Mouse (Mus musculus) right cerebral cortex, postnatal 10 days (tissue): ENCODE measurements around the gene B830017H08Rik.

Experiments used
- DNase-seq, 2 experiments: peaks; one replicate each; pipeline ENCODE4 v3.0.0; 2021; ENCODE audit warnings: low spot score in 2 of 2

The B830017H08Rik gene

DNA sequence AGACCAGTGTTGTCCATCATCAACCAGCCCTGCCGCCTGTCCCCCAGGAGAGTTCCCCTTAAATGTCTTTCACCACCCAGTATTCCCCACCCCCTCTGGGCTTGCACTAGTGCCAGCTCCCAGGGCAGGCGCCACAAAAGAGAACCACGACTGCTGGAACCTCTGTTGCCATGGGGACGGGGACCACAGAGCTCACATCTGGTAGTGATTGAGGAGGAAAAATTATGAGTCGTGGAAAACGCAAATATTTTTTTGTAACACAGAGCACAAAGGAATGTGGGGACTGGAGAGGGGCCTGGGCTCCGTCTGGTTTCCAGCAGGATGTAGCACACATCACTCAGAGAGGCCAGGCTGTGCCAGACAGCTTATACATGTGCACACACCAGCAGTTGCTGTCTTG, 23.2 kb upstream of the B830017H08Rik start:
- DNase-seq = peak; percentile 57 to 74

DNA sequence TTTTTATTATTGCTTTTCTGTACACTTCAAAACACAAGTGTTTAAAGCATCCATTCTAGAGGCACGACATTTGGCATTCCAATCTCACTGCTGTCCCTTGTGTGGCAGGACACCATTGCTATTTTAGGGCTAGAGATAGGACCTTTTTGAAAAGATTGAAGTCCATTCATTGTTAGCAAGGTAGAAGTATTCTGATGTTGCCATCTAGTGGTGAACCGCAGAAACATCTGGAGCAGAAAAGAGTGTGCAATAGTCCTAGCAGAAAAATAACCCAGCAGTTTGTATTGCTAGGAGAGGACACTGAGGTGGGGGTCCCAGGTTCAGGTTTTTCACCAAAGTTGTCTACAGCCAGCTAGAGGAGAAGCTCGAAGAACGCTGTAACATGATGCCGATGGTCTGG, 20.8 kb upstream of the B830017H08Rik start:
- DNase-seq = no peak

DNA sequence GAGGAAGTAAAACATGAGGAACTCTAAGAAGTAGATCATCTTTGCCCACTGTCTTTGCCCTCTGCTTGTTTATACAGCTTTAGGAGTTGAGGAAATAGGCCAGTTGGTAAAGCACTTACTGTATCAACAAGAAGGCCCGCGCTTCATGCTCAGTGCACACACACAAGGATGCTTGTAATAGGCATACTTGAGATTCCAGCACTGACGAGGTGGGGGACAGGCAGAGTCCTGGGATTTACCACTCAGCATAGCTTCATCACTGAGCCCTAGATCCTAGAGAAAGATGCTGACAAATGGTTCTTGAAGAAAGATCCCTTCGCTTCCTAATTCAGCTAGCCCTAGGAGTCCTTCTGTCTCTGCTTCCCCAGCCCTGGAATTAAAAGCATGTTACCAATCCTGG, 19.7 kb upstream of the B830017H08Rik start:
- no peak for DNase-seq

DNA sequence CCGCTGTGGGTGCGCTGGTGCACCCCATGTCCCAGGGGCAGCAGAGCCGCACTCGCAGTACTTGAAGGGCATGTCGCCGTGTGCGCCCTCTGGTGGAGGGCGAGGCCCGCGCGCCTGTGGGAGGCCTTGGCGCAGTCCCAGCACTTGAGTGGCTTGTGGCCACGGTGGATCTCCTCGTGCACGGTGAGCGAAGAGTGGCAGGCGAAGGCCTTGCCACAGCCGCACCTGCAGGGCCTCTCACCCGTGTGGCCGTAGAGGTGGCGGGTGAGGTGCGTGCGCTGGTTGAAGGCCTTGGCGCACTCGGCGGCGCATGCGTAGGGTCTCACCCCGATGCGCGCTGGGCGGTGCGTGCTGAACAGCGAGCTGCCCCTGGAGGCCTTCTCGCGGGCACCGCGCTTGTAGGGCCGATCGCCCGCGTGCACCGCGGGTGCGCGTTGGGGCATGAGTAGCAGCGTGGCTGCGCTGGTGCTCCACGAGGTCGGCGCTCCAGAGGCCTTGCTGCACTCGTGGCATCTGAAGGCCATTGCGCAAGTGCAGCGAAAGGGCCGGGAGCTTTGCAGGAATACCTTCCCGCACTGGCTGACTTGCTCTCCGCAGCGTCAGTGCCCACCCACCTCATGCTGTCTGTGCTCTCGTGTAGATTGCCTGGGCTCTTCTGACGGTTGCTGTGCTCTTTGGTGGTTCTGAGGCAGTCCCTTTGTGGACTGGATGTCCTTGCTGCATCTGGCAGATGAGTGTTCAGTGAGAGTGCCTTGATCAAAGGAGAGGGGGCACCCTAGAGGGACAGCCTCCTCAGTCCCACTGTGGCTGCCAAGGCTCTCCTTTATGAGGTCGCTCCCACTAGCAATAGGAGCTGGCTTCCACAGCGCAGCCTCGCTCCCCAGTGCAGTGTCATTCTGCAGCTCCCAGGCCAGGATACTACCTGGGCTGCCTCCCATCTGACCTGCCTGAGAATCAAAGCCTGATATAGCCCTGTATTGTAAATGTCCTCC, 17.2 kb upstream of the B830017H08Rik start:
- DNase-seq = peak; percentile 73 to 75

DNA sequence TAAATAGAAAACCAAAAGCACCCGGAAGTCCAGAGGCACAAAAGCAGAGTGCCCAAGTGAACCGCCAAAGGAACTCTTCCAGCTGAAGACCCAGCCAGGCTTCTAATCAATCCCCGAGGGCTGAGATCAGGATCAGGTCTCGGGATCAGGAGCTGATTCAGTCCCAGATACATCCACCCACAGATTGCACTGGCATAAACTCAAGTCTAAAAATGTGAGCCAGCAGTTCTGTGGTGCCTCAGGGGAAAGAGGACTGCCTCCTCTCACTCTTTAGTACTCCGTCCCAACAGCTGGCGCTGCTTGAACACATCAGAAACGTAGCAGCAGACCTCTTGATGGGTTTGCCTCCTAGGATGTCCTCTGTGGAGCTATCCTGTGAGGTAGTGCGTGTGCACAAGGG, 16.4 kb upstream of the B830017H08Rik start:
- no peak for DNase-seq

DNA sequence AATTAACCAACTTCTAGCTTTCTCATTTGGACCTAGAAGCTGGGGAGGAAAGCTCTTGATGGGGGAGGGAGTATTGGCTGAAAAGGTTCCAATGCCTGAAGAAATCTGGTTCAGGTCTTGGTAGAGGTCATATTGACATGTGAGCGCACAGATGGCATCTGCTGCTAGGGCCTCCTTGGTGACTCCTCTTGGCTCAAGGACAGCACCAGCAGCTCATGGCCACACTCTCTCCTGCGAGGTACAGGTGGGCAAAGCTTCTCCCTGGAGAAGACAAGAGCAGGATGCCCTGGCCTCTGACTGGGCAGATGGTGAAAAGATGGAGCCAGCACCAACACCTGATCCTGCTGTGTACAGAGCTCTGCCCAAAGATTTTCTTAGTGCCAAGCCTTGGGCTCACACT, 6.4 kb upstream of the B830017H08Rik start:
- DNase-seq = no peak

DNA sequence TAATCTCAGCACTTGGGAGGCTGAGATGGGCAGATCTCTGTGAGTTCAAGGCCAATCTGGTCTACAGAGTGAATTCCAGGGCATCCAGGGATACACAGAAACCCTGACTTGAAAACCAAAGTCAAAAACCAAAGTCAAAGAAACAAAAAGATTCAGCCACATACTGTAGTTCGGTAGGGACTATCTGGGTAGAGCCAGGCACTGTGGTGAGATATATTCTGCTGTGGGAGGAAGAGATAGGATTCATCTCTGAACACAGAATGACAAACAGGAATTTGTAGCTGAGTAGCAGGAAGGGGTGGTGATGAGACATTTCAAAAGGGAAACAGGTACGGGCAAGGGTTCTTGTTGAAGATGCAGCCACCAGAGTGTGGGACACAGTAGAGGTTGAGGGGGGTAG, 4.7 kb upstream of the B830017H08Rik start:
- no peak for DNase-seq

DNA sequence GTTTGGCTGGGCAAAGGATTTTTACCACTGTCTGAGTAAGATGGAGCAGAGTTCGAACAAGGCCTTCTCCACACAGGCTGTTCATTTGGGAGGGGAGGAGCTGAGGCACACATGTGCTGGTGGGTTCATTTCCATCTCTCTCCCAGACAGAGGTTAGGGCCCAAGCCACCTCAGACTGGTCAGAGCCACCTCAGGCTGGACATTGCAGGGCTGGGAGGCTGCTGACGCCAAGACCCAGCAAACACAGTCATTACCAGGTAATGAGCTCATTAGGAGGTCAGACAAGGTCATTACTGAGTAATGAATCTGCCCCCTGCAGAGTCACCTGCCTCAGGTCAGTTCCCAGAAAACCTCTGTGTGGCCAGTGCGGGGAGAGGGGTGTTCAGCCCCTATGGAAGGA, 4.1 kb upstream of the B830017H08Rik start:
- no peak for DNase-seq

DNA sequence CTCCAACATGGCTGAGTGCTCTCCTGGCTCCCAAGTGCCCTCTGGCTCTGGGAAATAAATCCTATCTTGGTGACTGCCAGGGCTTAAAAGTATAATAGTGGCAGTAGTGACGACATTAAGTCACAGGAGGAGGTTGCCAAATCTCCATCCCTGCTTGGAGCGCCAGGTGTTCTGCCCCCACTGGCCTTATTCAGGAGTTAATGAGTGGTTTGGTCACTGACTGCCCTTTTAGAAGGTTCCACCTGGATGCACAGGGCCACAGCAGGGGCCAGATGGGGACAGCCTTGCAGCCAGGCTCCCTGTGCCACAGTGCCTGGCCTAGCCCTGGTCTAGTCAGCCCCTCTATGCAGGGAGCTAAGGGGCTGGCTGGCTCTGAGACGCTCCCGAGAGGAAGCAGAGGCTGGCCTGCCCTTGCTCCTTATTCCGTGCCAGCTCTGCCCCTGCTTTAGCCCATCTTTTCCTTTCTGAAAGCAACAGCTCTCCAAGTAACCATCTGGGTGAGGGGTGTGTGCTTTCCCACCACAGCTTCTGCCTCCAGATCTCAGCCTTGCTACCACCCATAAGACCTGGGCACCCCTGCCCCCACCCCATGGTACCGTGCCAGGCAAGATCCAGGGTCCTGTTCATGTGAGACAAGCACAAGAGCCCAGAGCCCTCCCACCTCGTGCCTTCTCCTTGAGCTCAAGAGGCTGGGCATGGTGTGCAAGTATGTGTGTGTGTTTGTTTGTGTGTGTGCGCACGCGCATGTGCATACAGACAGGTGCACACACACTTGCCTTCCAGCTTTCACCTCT, 2.3 kb upstream of the B830017H08Rik start:
- no peak for DNase-seq

DNA sequence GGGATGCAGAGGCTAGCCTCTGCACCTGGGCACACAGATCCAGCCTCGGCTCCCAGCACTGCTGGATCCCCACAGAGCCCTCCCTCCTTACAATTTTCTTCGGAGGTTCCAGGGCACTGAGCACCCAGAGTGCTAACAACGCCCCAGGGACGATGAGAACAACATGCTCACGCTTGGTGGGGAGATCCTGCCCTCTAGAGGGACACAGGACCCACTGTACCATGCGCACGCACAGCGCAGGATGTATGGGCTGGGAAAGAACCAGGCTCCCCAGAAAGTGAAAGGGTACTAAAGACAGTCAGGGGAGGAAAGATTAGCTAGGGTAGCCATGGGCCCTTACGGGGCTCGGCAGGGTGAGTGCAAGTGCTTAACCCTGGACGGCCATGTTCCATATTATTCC, 1.1 kb upstream of the B830017H08Rik start:
- no peak for DNase-seq

DNA sequence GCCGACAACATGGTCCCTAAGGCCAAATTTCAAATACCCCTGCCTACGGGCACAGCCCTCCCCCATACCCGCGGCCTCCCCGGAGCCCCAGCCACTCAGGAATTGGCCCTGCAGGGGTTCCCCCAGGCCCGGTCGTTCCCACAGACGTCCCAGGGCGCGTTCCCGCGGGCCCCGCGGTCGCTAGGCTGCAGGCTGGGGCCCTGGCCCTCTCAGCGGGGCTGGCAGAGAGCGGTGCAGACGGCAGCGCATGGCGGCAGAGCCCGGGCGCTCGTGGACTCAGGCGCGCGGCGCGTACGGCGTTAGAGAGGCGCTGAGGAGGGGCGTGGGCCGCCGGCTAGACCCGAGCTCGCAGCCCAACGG, 380 bp downstream of the B830017H08Rik start:
- peak; percentile 67 to 70 for DNase-seq

DNA sequence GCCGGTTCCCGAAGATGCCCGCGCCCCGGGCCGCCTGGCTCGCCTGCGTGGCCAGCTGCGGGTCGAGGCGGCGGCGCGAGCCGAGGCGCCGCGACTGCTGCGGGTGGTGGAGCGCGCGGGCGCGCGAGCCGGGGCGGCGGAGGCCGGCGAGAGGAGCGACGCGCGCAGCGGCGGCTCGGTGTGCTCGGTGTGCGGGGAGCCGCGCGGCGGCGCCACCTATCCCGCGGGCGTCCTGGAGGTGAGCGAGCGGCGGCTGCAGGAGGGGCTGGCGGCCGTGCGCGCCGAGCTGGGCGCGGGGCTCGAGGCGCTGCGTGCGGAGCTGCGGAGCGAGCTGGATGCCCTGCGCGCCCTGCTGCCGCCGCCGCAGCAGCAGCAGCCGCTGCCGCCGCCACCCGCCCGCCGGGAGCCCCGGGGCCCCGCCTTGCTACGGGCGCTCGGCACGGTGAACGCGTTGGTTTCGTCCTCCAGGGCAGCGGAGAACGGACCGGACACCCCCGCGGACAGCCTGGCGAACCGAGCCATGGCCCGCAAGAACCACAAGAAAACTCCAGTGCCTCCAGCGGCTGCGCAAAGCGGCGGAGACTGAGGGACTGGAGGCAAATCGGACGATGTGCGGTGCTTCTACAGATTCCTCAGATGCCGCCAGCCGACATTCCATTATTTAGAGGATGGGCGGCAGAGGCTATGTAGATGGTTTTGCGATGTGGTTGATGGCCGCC, 919 bp downstream of the B830017H08Rik start:
- peak; percentile 67 to 71 for DNase-seq

DNA sequence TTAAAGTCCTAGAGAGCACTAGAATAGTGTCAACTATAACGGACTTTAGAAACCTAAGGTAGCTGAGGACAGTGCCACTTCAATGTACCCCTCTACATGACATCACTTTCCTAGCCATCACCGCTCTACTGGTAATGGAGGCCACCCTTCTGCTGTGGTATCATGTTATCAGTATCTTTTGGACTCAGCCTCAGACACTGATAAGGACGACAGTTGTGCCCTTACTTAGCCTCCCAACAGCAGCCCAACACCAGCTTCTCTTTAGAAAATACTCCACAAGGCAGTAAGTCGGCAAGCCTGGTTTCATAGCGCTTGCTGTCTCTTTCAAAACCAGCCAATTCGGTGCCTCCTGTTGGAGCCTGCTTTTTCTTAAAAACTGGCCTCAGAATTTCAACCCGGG, 1.6 kb downstream of the B830017H08Rik start:
- DNase-seq = no peak

DNA sequence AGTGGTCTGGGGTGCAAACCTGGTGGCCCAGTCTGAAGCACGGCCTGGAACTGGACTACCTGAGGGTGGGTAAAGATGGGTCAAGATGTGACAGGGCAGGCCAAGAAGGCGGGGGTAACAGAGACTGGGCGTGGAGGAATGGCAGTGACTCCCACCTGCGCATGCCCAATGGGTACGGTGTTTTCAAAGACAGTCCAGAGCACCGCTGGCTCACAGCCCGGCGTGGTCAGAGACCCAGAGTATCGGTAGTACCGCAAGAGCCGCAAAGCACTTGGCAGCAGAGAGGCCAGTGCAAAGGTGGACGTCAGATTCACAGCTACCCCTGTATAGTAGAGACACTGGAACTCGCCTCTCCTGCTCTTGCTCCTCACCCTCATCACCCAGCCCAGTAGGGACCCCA, 2.6 kb downstream of the B830017H08Rik start:
- DNase-seq = peak; percentile 44 to 67

DNA sequence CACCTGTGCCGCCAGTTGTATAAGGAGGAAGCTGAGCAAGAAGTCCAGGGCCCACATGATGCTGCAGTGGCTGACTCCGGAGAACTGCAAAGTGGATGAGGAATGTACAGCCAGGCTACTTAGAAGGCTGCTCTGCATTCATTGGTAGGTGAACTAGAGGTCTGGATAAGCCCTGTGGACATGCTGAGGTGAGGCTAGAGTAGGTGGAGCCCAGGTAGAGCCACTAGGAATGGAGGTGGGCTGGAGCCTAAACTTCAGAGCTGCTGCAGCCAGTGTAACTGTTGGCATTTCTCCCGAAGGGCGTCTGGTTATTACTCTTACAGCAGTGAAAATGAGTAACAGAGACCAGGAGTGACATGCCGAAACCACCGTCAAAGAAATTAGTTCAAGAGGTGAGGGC, 5.1 kb downstream of the B830017H08Rik start, which contains the start of gene Car15:
Gene Car15 (minus strand): TSS at position 314 of the 400 bp plus-strand sequence.
- DNase-seq = no peak

DNA sequence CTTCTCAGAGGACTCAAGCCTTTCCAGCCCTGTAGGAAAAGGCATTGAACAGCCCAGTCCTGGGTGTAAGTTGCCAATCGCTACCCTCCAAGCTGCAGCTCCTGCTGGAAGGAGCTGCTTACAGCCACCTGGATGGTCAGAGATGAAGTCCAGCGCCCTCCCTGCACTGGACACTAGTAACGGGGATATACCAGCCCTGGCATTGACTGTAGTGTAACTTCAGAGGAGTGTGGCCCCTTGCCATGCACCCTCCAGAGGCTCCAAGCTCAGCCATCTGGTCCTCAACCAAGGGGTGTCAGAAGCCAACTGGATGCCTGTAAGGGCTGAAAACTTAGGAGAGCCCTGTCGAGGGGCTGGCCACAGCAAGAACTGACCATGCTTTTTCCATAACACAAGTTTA, 7.1 kb downstream of the B830017H08Rik start:
- DNase-seq = no peak

DNA sequence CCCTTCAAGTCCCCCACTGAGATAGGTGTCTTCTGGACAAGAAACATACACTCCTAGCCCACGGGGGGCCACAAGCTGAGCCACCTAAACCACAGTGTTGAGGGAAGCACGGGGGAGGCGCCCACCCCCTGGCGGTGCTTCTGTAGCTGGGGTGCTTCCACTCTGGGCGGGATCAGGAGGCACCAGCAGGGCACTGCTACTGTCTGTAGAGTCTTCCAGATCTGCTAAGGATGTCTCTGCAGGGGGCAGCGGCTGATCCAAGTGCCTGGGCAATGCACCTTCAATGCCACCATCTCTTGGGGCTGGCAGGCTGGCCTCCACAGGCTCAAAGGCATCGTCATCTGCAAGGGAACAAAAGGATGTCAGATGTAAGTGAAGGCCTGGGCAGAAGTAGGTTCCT, 9.5 kb downstream of the B830017H08Rik start:
- DNase-seq = no peak

DNA sequence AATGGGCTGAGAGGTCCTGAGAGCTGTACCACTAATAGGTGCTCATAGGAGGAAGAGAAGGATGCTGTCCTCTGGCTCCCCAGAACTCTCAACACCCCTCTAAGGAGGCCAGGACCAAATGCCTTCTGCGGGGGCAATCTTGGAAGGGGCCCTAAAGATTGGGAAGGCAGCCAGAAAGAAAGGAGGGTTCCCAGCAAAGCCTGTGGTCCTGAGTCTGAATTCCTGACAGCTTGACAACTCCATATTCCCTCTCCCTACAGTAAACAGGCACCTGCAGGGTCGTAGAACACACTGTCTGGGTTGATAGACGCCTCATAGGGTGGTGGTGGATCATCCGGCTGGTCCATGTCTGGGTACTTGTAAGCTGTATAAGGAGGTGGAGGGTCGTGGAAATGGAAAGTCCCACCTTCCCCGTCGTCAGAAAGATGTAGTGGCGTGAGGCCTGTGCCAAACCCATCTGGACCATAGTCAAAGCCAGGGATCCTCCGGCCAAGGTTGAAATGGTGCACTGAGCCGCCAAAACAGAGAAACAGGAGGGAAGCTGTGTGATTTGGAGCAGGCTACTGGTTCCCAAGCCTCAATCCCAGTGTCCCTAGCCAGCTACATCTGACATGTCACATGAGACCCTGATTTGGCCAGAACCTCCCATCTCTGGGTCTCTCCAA, 10.9 kb downstream of the B830017H08Rik start:
- DNase-seq = no peak

DNA sequence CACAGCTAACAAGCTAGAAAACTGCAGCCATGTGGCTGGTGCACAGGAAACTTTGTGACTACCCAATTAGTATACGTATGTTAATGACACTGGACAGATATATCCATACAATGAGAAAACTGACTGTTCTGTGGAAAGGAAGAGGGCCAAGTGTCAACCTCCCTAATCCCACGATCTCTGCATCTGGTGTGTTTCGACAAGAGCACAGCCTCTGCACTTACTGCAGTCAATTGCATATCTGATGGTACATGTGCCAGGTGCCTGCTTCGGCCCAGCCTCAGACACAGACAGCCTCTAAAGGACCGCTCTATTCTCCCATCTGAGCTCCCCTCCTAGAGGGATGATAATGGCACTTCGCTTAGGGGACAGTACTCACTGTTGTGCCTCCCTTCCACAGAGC, 15.5 kb downstream of the B830017H08Rik start:
- no peak for DNase-seq

DNA sequence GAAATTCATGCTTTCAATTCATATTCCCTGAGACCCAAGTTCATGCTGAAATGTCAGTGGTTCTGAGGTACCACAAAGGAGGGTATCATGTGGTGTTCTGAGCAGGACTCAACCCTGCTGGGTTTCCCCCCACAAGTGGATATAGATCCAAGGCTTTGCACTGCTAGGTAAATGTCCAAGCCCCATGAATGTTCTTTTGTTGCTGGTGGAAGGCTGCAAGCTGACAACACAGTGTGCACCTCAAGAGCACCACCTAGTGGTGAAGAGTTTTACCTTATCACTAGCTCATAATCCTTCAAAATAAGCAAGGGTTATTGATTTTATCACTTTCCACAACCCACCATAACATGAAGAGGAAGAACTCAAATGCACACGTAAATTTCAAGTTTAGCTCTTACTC, 16.0 kb downstream of the B830017H08Rik start:
- DNase-seq = peak in 1 of 2 experiments; percentile 54

DNA sequence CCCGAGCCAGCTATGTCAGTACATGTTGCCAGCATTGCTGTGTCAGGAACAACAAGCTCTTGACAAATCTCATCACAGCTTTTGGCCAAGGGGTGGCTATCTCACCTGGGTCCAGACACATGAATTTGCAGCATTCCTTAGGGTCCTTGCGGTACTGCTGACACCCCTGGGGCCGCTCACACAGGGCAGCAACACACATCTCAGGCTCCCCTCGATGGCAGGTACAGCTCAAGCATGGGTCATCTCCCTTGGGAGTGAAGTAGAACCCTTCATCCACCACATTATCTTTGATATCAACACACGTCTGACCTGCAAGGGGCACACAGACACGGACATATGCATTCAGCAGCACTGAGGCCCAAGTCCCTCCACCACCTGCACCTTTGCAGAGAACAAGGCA, 16.6 kb downstream of the B830017H08Rik start:
- no peak for DNase-seq

DNA sequence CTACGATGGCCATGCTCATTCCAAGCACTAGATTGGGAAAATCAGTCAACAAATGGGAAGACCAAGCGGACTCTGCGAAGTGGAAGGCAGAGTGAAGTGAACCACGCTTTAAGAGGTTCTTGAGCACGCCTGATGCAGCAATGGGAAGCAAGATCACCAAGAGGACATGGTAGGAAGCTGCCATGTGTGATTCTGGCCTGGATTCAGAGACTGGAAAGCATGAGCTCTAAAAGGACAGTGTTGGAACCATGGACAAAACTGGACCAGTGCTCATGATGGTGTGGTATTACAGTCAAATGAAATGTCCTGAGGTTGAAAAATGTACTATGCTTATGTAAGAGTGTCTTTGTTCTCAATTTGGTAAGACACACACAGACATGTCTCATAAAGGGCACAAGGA, 18.4 kb downstream of the B830017H08Rik start:
- no peak for DNase-seq
